Mouse (Mus musculus) adrenal gland, postnatal 14 days (tissue): ENCODE data around the gene Pnpla1. TPM values are rescaled to one million over a fixed set of nuclear protein-coding genes. Genes with fewer than 3 reads are reported as not detected.
A peak's percentile ranks its signal among the peaks of the same experiment; 100 is the strongest.

Source experiments
- DNase-seq: peaks from one replicate; pipeline ENCODE4 v3.0.0; 2021; ENCODE audit warnings: mixed read lengths
- total RNA-seq: library from RNA; stranded (reverse); gene quantifications from 2 replicates; pipeline ENCODE4 v1.2.3, GENCODE M21; 2021

Pnpla1 gene
- total RNA-seq, 1 experiment from 2014 or later: 0.15 TPM

- DNase-seq: peak; percentile 40
Measured at GRCm38 (mm10) chr17:28924957-28925595, 66.9 kb downstream of the Pnpla1 start.

- DNase-seq: peak; percentile 85
Measured at GRCm38 (mm10) chr17:28926380-28926779, 68.2 kb downstream of the Pnpla1 start.

- peak; percentile 78 for DNase-seq
Measured at GRCm38 (mm10) chr17:28926866-28927635, 68.8 kb downstream of the Pnpla1 start.

- no peak for DNase-seq
Measured at GRCm38 (mm10) chr17:28928004-28928403, 69.8 kb downstream of the Pnpla1 start.

GRCm38 (mm10) chr17:28929369-28929768, 71.2 kb downstream of the Pnpla1 start:
- no peak for DNase-seq

- DNase-seq: peak; percentile 96
Measured at GRCm38 (mm10) chr17:28930392-28931074, 72.3 kb downstream of the Pnpla1 start.

- DNase-seq: no peak
Measured at GRCm38 (mm10) chr17:28931436-28932211, 73.4 kb downstream of the Pnpla1 start.

- DNase-seq: no peak
Measured at GRCm38 (mm10) chr17:28932274-28932673, 74.1 kb downstream of the Pnpla1 start.

GRCm38 (mm10) chr17:28934120-28934916, 76.1 kb downstream of the Pnpla1 start:
- no peak for DNase-seq

GRCm38 (mm10) chr17:28936133-28936532, 77.9 kb downstream of the Pnpla1 start:
- no peak for DNase-seq

GRCm38 (mm10) chr17:28936622-28937345, 78.6 kb downstream of the Pnpla1 start:
- peak; percentile 83 for DNase-seq

Other genes starting within 250 kb of the Pnpla1 start
- gene Srpk1, start 235.7 kb upstream of the Pnpla1 start, total RNA-seq: 57.1 and 69.7 TPM in 2 replicates
- gene Slc26a8, start 168.2 kb upstream of the Pnpla1 start, total RNA-seq: 1.3 and 2.9 TPM in 2 replicates
- 69.1 and 76.3 TPM in 2 replicates for gene Mapk14, start 167.1 kb upstream of the Pnpla1 start, total RNA-seq
- 1.2 and 2.0 TPM in 2 replicates for gene AC170998.1, start 132.3 kb upstream of the Pnpla1 start, total RNA-seq
- gene Mapk13, start 89.1 kb upstream of the Pnpla1 start, total RNA-seq: 48.0 and 62.9 TPM in 2 replicates
- gene Brpf3, start 57.3 kb upstream of the Pnpla1 start, total RNA-seq: 62.6 and 64.5 TPM in 2 replicates
- not detected in 2 replicates for gene 4930539E08Rik, start 56.9 kb downstream of the Pnpla1 start, total RNA-seq
- gene Pxt1, start 85.4 kb downstream of the Pnpla1 start, total RNA-seq: 0.64 and 1.3 TPM in 2 replicates
- 71.6 and 79.3 TPM in 2 replicates for gene Kctd20, start 93.5 kb downstream of the Pnpla1 start, total RNA-seq
- gene Stk38, start 149.6 kb downstream of the Pnpla1 start, total RNA-seq: 55.0 and 73.5 TPM in 2 replicates
- gene Srsf3, start 174.2 kb downstream of the Pnpla1 start, total RNA-seq: 167 and 224 TPM in 2 replicates
- 126 and 202 TPM in 2 replicates for gene Cdkn1a, start 232.6 kb downstream of the Pnpla1 start, total RNA-seq